Mouse (Mus musculus) left cerebral cortex, postnatal 36 days (tissue): ENCODE data around the gene Syce2. TPM values are rescaled to one million over a fixed set of nuclear protein-coding genes. Genes with fewer than 3 reads are reported as not detected.

ENCODE experiments used
- DNase-seq, 2 experiments: peaks; one replicate each; pipeline ENCODE4 v3.0.0; 2021 to 2022; ENCODE audit warnings: low spot score in 2 of 2, mixed read lengths in 1 of 2
- intact Hi-C: fragments of 180-260 bp; cut with DNase I; formaldehyde crosslinking; loops from one replicate; pipeline ENCODE4 v1.15.1; 2025
- total RNA-seq, 2 experiments: library from RNA; stranded (reverse); gene quantifications; 2 replicates each; pipeline ENCODE4 v1.2.3; 2021

Syce2 gene
- total RNA-seq, 2 experiments from 2014 or later: 8.3 TPM

- DNase-seq: no peak
- intact Hi-C loops: no loop called here
Observed at GRCm38 (mm10) chr8:84841514-84841913, 30.4 kb upstream of the Syce2 start.

GRCm38 (mm10) chr8:84844397-84845070, 27.4 kb upstream of the Syce2 start:
- intact Hi-C loops: no loop called here

DNA sequence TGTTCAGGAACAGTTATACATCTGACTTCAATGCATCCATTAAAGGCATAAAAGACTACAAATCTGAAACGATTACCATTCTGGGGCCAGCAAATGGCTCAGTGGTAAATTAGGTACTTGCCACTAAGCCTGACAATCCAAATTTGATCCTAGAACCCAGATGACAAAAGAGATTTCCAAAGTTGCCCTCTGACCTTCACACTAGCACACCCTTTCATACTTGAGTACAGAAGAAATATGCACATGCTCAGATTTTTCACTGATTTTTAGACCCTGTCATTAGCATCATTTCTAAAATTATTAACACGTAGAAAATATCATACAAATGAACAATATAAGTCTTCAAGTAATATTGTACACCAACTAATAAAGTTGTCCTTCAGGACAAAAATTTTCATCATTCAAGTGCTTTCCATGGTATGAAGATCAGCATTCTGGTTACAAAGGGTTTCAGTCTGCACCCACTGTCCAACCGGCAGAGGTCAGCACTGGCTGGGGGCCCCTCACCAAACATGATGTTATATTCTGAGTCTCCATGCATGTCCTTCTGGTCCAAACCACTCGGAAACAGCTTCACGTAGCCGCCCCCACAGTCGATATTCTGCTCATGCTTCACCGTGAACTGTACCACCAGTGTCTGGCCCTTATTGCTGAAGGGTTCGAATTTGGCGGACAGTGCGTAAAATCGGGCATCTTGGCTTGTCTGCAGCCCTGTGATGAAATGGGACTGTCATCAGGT, 26.4 kb upstream of the Syce2 start:
- intact Hi-C loops: no loop called here
- DNase-seq: peak; percentile 19 to 33

More at GRCm38 (mm10) chr8:84844397-84845070, 27.4 kb upstream of the Syce2 start:
- DNase-seq: no peak

GRCm38 (mm10) chr8:84846094-84846721, 25.7 kb upstream of the Syce2 start:
- no peak for DNase-seq
- intact Hi-C loops: no loop called here

GRCm38 (mm10) chr8:84846722-84847572, 25.0 kb upstream of the Syce2 start, which contains the start of gene Calr:
Gene Calr (minus strand): TSS chr8:84846934.
- peak; percentile 99 for DNase-seq
- intact Hi-C loops: no loop called here

- DNase-seq: no peak
- intact Hi-C loops: no loop called here
Observed at GRCm38 (mm10) chr8:84847684-84848435, 24.1 kb upstream of the Syce2 start.

- DNase-seq: no peak
- intact Hi-C loops: loop anchor here (5.0 kb wide), 1 partner anchor 46 kb away; the partner anchor contains the start of gene Klf1
Observed at GRCm38 (mm10) chr8:84856434-84856833, 15.5 kb upstream of the Syce2 start.

DNA sequence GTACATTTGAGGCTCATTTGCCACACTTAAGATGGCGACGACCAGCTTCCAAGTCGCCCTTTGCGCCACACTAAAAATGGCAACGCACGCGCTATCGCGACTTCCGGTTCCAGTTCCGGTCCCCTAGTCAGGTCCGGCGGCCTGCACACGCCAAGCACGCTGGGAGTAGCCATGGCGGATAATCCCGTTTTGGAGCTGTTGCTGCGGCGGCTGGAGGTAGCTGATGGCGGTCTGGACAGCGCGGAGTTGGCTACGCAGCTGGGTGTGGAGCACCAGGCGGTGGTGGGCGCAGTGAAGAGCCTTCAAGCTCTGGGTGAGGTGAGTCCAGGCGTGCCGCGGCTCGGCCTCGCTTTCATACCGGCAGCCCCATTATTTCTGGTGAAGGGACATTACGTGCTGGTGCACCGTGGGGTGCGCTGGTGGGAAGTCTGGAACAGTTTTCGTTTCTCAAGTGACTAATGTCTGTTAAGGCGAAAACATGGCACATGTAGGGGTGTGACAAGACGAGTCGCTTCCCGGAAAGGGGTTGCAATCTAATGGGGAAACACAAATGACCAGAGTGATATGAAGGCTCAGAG, 15.0 kb upstream of the Syce2 start, which contains the start of gene Farsa:
Gene Farsa, plus strand, starts transcription at position 126 of the 578 bp plus-strand sequence.
- peak; percentile 93 for DNase-seq
- intact Hi-C loops: loop anchor here (5.0 kb wide), 1 partner anchor 45 kb away; the partner anchor contains the start of gene Klf1

DNA sequence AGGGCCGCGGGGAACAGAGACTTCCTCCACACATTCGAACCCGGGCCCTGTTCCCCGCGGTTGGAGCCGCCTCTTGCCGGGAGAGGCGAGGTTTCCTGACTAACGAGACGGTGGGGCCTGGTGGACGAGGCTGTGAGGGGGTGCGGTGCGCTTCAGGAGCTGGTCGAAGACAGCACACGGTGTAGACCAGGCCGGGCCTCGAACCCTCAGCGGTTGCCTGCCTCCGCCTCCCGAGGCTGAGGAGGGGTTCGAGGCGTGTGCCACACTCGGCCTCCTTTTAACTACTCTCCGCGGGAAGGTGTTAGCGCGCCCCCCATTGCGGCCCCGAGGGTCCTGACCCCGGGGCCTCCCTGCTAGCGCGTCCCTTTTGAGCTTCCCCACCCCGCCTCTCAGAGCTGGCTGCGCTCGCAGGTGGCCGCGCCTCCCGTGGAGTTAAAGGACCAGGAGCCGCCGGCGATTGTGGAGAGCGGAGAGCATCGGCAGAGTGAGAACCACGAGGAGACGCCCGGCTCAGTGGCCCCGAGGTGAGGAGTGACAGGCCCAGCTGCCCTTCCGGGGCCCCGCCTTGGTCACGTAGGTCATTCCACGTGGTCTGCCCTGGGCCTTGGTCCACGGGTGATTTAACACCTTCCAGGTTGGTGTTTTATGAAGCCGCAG, 526 bp downstream of the Syce2 start:
- intact Hi-C loops: no loop called here
- DNase-seq: no peak

DNA sequence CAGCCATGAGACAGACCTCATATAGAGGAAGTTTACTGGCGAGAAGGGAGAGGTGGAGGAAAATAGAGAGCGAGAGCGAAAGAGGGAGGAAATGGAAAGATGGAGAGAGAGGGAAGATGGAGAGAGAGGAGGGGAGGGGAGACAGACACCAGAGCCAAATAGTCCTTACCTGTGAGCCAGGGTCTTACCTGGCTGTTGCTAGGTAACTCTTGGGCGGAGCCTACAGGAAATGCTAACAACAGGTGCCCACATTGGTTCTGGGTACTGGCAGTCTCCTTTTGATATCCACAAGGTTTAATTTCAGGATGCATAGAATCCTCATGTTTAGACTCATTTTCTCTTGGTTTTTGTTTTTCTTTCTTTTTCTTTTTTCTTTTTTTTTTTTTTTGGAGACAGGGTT, 1.1 kb downstream of the Syce2 start:
- intact Hi-C loops: no loop called here
- no peak for DNase-seq

- intact Hi-C loops: no loop called here
- no peak for DNase-seq
Observed at GRCm38 (mm10) chr8:84874339-84874738, 2.4 kb downstream of the Syce2 start.

- no peak for DNase-seq
- intact Hi-C loops: no loop called here
Observed at GRCm38 (mm10) chr8:84877297-84878035, 5.6 kb downstream of the Syce2 start.

- no peak for DNase-seq
- intact Hi-C loops: no loop called here
Observed at GRCm38 (mm10) chr8:84878915-84879314, 7.0 kb downstream of the Syce2 start.

DNA sequence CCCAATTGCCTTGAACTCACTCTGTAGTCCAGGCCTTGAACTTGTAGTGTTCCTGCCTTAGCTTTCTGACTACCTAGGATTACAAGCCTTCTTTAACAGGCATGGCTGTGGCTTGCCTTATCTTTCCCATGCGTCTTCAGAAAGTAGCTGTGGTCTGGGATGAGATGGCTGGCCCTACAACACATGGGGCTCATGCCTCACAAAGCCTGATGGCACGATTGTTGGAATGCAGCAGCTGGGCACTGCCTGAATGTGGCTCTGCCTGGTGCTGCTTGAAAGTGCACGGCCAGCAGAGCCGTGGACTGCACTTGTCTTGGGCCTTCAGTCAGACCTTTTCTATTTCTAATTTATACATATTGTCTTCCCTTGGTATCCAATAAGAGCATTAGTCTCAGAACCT, 12.8 kb downstream of the Syce2 start:
- intact Hi-C loops: no loop called here
- DNase-seq: no peak

DNA sequence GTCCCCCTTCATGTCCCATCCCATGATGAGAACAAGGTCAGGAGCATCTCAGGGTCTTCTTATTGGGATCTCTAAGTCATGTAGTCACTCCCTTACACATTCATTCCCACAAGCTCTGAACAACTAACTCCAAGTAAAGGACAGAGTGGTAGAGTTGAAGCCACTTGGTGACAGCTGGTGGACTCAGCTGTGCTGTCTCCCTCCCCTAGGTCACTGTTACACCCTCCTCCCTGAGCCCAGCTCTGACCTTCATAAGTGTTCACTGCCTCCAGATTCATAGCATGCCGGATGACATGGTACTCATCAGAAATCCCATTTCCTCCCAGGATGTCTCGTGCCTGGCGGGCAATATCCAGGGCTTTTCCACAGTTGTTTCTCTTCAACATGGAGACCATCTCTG, 16.4 kb downstream of the Syce2 start:
- intact Hi-C loops: no loop called here
- no peak for DNase-seq

DNA sequence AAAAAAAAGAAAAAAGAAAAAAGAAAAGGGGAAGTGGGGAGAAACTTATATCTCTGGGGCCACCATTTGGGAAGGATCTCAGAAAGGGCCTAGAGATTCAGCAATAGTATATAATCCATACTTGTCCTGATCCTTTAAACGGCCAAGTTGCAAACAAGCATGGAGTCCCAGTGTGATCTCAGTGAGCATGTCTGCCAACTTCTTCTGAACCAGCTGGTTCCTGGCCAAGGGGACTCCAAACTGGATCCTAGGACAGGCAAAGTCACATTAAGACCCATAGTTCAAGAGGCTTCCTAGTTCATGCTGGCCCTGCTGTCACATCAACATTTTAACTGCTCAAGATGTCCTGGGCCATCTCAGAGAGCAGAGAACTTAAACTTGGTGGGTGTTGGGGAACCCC, 17.2 kb downstream of the Syce2 start:
- intact Hi-C loops: no loop called here

GRCm38 (mm10) chr8:84892993-84893708, 21.2 kb downstream of the Syce2 start:
- intact Hi-C loops: no loop called here

More for the DNA sequence above, 17.2 kb downstream of the Syce2 start:
- DNase-seq: no peak

More at GRCm38 (mm10) chr8:84892993-84893708, 21.2 kb downstream of the Syce2 start:
- DNase-seq: no peak
